Mouse (Mus musculus) retina, postnatal 7 days (tissue): ENCODE measurements around the gene Trim17.

Experiments used
- DNase-seq: peaks from one replicate; pipeline ENCODE4 v3.0.0-alpha.2; 2012; ENCODE audit warnings: low read depth, low spot score

The Trim17 gene

GRCm38 (mm10) chr11:58954420-58955142 lies at the start of gene Trim17, which contains the start of gene Hist3h2a:
Gene Trim17 (plus strand): TSS chr11:58954685.
Gene Hist3h2a (plus strand): TSS chr11:58954685.
- peak; percentile 81 for DNase-seq

DNA sequence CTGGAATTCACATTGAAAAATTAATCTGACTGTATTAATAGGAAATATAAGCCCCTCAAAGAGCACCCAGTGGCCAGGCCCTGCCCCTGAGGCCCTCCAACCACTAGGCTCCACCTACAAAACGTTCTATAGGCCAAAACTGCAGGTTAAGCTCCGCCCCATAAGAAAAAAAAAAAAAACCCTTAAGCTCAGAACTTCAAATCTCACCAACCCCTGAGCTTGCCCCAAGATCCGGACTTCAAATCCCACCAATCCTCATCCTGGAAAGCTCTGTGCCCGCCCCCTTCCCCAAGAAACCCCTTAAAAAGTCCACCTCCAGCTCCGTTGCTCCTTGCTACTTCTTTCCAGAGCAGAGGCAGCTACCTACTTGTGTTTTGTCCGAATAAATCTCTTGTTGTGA lies 49.6 kb upstream of the Trim17 start:
- no peak for DNase-seq

- no peak for DNase-seq
Measured at GRCm38 (mm10) chr11:58913776-58914175, 40.7 kb upstream of the Trim17 start.

DNA sequence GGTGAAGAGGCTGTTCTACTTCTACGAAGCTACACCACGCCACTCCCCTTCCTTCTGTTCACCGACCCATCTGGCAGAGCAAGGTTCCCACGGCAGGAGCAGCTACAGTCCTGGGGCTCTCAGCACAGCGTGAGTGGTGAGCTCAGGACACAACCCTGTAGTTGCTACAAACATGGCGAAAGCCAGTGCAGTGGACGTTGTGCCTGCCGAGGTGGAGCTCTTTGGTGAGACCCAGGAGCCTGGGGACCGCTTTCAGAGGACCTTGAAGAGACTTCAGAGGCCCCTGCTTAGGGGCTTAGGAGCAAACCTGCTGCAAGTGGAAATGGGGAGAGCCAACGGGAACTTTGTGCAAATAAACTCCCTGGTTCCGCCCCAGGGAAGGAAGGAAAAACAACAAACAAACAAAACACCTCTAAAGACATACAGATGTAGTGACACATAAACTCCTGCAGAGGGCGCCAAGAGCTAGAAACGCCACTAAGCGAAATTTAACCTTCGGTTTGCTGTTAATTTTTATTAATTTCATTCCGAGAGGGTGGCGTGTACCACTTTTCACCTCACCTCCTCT lies 39.9 kb upstream of the Trim17 start:
- no peak for DNase-seq

DNA sequence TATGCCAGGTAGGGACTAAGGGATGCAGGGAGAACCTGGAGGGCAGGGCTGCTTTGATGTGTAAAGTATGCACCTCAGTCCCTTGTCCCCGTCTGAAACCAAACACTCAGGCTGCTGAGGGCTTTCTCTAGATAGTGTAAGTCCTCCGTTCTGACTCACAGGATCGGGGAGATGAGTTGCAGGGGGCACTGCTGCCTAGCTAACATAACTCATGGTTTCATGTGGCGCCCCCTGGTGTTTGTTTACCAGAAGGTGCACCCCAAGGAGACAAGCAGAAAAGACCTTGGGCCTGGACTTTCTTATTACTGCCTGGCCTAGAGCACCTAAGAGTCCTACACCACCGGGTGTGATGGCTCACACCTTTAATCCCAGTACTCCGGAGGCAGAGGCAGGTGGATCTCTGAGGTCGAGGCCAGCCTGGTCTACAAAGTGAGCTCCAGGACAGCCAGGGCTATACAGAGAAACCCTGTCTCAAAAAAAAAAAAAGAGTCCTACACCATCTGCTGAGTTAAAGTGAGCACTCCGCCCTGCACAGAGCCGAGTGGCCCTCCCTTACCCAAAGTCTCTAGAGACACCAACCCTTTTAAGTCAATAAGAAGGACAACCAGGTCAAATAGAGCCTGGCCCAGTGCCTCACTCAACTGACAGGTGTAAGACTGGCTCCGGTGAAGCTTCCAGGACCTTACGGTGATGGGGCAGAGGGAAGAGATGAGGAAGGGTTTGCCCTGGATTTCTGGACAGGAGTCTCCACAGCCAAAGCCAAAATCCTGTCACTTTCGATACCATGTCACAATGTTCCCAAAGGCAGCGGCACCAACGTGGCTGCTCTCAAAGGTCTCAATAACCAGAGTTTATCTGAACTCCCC lies 37.4 kb upstream of the Trim17 start:
- no peak for DNase-seq

- no peak for DNase-seq
Measured at GRCm38 (mm10) chr11:58917745-58918366, 36.6 kb upstream of the Trim17 start, which contains the start of gene Btnl10. Gene Btnl10 (plus strand): TSS chr11:58917908.

DNA sequence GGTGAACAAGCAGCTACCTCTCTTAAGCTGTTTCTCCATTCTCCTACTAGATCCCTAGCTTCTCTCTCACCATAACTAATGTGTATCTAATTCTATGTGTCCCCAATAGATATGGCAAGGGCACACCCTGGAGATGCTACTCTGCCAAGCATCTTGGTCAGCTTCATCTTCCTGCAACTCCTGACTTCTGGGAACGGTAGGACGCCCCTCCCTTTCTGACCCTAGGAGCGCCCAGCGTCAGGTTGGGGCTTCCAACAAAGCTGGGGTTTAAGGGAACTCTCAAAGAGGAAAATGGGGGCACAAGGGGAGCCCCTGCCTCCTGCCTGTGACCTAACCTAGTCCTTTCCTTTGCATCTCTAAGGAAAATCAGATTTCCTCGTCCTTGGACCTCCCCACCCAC lies 35.7 kb upstream of the Trim17 start:
- no peak for DNase-seq

- DNase-seq, result no peak
Measured at GRCm38 (mm10) chr11:58922420-58922819, 32.1 kb upstream of the Trim17 start.

- no peak for DNase-seq
Measured at GRCm38 (mm10) chr11:58926651-58927050, 27.8 kb upstream of the Trim17 start.

DNA sequence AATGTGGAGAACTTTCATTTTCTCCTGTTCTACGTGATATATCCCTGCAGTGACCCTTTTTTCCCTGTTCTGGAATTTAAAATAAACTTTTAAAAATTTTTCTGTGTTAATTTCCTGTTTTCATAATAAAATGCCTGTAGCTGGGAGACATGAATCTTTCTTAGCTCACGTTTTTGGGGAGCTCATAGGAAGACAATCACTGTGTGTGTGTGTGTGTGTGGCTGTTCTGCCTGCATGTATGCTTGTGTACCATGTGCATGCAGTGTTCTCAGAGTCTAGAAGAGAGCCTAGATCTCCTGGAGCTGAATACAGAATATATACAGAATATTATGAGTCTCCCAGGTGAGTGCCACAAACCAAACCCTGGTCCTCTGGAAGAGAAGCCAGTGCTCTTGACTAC lies 27.4 kb upstream of the Trim17 start:
- DNase-seq, result no peak

DNA sequence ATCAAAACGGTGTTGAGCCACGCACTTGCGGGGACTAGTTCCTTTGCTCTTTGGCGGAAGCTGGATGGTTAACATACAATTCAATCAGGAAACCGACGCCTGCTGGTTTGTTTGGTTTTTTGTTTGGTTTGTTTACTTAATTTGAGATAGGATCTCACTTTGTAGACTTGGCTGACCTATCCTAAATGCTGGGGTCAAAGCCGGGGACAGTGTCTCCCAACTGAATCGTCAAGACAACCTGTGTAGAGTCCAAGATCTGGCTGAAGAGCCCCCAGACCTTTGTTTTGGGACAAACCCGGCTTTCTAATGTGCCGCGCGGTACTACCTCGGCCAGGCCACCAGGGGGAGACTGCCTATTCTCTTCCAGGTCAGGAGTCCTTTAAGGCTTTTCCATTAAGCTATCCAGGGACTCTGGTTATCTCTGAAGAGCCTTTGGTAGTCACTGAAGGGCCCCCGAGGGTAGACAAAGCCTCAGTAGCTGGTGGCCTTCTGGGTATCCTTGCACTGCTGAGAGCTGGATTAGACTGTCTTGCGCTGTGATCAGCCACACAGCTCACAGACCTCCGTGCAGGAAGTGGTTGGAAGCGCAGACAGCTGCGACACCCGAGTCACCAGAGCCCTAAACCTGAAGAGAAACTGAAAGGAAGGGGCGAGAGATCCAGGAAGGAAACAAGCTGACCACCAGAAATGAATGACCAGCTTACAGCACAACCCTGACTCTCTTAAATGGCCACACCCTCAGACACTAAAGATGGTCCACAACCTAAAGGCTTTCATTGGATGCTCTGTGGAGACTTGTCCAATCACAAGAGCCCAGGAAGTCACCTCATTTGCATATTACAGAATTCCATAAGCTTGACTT lies 26.5 kb upstream of the Trim17 start:
- DNase-seq, result no peak

- no peak for DNase-seq
Measured at GRCm38 (mm10) chr11:58929055-58929454, 25.4 kb upstream of the Trim17 start.

DNA sequence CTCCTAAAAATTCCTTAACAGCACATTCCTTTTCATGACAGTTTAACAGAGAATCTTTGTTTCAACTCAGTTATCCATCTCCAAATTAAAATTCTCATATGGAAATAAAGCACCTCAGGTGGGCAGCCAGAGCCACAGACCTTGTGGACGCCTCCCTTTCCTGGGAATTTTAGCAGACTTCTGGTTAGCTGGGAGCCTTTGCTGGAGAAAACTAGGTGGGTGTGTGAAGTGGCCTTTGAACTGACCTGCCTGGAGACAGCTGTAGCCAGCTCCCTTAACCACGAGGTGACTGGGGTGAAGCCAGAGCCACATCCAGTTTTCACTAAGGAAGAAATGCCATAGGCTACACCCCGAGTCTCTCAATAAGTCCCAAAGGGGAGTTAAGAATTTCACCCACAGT lies 24.8 kb upstream of the Trim17 start:
- DNase-seq, result no peak

GRCm38 (mm10) chr11:58930254-58930653 lies 24.2 kb upstream of the Trim17 start:
- no peak for DNase-seq

DNA sequence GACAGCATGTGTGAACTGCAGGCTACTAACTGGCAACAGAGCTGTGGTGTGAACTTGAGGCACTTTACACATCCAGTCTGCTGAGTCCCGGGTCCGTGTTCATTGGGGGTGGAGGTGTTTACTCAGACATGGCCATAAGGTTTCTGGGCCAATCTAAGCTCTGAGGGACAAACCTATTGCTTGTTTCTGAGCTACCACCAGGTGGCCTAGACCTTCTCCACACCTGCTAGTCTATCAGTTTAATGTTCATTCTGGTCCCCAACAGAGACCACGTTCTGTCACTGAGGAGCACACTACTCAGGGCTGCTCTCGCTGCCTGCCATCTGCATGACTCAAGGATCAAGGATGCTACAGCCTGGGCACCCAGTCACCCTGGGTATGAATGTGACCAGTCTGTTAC lies 22.9 kb upstream of the Trim17 start:
- DNase-seq, result no peak

- DNase-seq, result no peak
Measured at GRCm38 (mm10) chr11:58937909-58938308, 16.6 kb upstream of the Trim17 start.

GRCm38 (mm10) chr11:58938322-58939087 lies 16.0 kb upstream of the Trim17 start, which contains the start of gene Rnf187:
Gene Rnf187 (minus strand): TSS chr11:58938916.
- DNase-seq, result peak; percentile 87

DNA sequence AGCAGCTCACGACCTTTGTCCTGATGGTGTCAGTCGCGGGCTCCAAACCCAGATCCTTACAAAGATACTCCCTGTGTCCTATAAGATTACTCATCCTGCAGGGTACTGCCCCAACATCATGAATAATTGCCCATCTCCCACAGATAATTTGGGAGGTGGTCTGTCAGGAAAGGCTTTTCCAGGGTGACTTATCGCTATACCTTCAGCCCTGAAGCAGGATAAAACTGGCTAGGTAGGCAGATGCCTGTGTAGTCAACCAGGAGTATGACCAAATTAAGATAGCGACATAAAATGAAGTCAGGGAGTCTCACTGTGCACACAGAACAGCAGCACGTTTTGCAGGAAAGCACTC lies 15.4 kb upstream of the Trim17 start:
- no peak for DNase-seq

DNA sequence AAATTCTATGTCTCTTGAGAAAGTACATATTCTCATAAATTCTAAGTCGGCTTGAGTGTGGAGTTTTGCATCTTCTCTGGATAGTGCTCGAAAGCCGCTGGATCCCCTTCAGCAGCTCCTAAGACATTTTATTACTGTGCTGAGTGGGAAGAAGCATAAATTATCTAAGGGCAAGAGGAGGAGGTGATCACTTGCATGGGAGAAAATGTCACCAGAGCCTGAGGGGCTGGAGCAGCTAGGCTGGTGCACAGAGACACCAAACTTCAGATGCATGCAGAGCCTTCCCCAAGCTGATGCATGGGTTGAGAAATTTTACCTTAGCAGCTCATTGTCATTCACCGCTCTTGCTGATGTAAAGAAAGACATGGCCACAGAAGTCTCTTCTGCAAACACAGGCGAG lies 10.3 kb upstream of the Trim17 start:
- no peak for DNase-seq

DNA sequence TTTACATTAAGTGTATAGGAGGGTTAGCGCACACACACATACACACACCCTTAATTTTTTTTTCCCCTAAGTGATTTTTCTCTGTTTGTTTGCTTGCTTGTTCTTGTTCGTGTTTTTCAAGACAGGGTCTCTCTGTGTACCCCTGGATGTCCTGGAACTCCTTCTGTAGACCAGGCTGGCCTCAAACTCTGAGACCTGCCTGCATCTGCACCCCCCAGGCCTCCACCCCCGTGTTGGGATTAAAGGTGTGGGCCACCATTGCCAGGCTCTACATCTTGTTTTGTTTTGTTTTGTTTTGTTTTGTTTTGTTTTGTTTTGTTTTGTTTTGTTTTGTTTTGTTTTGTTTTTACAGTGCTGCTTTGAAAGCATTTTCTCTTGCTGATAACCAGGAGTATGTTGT lies 7.2 kb upstream of the Trim17 start:
- no peak for DNase-seq
